Mouse (Mus musculus) megakaryocyte, embryonic 14.5 days (primary cell): Measurements from ENCODE around the gene Rab37.

Source experiments
- FLI1 ChIP-seq: IDR thresholded peaks from 2 replicates; pipeline ENCODE4 v1.6.1; 2012; ENCODE audit warnings: low read length, inconsistent platforms, mixed read lengths
- GATA1 ChIP-seq: IDR thresholded peaks from 3 replicates; pipeline ENCODE4 v1.6.1; 2012; ENCODE audit warnings: mixed read lengths, low read length, inconsistent platforms, borderline replicate concordance

- TF ChIP-seq FLI1, result no peak
- no peak for TF ChIP-seq GATA1
These were observed 909 bp downstream of the Rab37 start for GRCm38 (mm10) chr11:115092140-115092539.
